Mouse (Mus musculus) megakaryocyte-erythroid progenitor cell, adult 5-6 weeks (primary cell): Measurements from ENCODE around the gene Med1. TPM values are rescaled to one million over a fixed set of nuclear protein-coding genes. Genes with fewer than 3 reads are reported as not detected.

Experiments
- ATAC-seq: replicated peaks from 2 replicates; pipeline ENCODE4 v1.8.0; 2016; ENCODE audit warnings: mild to moderate bottlenecking, inconsistent platforms; ENCODE audit not compliant: severe bottlenecking, poor library complexity, low FRiP score, low TSS enrichment
- total RNA-seq, 2 experiments: library from RNA; stranded (forward) in 1 of 2; stranded (reverse) in 1 of 2; fragments of 200-1000, 215-1000 nt in 1 of 2; fragments of >200 nt in 1 of 2; fragmentation: Nextera tagmentation in 1 of 2; gene quantifications; 2 replicates each; pipeline ENCODE4 v1.2.3; 2014 to 2017

Gene Med1
- total RNA-seq, 2 experiments from 2014 or later: 57.0 to 88.8 TPM

DNA sequence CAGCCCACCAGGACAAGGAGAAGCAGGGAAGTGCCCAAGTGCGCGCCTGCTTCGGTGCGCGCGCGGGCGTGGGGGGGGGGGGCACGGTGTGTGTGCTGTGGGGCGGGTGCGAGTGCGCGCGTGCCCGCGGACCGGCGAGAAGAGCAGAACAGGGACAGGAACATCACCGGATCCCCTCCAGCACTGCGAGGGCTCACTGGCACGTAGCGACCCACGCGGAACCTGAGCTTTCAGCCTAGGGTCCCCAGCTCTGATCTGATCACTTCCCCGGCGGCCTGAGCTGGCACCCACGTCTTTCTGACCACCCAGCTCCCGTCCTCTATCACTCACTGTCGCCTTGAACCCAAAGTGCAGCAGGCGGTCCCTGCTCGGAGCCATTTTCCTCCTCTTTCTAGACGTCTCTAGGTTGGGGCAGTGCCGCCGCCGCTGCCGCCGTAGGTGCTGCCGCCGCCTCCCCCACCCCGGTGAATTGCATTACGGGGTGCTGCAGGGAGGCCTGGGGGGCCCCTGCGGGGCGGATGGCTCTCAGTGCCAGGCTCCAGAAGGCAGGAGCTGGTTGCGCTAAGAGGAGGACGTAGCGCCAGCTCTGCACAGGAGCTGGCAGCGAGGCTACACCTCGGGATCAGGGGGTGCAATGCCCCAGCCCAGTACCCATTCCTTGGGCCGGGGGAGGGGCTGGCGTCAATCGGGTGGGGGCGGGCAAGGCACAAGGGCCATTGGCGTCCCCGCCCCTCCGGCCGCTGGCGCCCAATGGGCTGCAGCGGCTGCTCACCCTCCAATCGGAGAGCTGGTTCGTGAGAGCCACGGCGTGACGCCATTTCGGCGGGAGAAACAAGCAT, 43.1 kb downstream of the Med1 start, which contains the start of gene Fbxl20:
TSS of gene Fbxl20 (minus strand) at position 618 of the 839 bp plus-strand sequence.
- ATAC-seq: peak; percentile 90

DNA sequence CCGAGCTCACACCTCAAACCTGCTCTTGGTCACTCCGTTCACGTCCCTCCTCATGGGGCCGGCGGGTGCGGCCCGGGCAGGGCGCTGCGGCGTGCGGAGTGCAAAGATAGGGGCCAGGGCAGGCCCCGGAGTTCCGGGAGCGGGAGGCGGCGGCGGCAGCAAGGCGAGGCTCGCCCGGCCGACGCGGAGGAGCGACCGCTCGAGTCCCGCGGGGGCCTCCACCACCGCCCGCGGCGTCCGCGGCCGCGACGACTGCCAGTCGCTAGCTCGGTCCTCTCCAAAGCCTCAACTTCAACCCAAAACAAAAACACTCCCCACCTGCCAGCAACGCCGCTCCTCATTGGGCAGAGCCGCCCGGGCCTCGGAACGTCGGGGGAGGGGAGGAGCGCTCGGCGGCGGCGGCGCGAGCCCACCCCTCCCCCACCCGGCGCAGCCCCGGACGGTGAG, 43.8 kb downstream of the Med1 start:
- ATAC-seq: peak; percentile 62; the same call in 1 of the 2 replicates

DNA sequence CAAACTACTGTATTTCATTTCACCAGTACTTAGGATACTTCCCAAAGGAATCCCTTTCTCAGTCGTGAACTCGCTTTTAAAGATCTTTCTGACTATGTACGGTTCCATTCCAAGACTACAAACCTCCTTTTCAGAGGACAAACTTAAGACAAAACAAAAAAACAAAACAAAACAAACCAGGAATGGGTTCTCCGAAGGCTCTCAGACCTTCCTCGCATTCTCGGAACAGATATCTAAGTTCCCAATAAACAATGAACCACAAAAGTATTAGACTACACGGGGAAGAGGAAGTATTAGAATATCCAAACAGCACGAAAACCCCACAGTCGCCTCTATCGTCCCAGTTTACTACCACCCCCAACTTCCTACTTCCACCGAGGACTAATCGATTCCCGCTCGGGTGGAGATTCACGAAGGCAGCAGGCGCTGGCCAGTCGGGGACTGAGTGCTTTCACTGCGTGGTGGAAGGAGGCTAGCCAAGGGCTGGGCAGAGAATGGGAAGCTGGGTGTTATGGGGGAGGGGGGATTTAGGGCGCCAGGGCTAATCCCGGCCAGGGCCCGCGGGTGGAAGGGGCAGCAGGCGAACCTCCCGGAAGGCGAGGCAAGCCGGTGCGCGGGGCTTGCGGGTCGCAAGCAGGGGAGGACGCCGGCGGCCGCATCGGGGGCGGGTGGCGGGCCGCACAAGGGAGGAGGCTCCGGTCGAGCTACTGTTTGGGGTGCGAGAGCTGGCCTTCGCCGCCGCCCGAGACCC, 44.4 kb downstream of the Med1 start:
- peak; percentile 14; the same call in 1 of the 2 replicates for ATAC-seq

DNA sequence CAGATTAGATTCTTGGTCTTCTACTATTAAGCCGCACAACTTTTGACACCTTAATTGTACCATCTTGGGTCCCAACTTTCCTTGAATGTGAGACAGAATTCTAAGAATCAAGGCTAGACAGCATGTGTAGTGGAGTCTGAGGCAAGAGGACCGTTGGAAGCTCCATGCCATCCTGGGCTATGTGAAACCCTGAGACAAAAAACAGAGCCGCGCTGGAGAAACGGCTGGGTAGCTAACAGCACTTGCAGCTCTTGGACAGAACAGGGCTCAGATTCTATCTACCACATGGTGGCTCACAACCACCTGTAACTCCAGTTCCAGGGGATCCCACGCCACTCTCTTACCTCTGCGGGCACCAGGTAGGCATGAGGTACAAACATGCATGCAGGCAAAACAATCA, 47.2 kb downstream of the Med1 start:
- ATAC-seq: no peak

DNA sequence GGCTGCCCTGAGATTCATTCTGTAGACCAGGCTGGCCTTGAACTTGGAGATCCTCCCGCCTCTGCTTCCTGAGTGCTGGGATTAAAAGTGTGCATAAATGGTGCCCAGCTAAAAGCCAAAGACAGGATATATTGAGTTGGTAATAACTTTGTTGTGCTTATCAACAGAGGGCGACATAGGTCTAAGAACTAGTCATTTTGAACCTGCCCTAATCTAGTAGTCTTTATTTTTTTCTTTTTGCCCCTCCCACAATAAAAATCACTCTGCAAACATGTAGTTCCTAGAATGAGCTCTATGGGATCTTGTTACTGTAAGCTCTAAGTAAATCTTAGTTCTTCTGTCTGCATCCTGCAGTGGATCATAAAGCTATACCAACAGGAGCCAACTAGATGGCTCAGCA, 50.5 kb downstream of the Med1 start:
- no peak for ATAC-seq

DNA sequence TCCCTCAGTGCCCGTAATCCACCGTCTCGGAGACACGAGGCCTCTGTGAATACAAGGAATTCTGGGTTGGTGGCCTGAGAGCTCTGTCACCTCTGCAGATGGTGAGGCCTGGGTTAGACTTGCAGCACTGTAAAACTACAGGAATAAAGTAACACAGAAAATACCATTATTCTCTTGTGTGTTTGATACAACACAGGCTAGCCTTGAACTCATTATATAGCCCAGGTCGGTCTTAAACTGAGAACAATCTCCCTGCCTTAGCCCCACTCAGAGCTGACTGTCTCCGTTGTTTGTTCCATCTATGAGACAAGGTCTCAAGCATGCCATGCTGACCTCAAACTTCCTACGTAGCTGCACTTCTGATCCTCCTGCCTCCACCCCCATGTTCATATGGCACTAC, 54.2 kb downstream of the Med1 start:
- ATAC-seq: no peak

DNA sequence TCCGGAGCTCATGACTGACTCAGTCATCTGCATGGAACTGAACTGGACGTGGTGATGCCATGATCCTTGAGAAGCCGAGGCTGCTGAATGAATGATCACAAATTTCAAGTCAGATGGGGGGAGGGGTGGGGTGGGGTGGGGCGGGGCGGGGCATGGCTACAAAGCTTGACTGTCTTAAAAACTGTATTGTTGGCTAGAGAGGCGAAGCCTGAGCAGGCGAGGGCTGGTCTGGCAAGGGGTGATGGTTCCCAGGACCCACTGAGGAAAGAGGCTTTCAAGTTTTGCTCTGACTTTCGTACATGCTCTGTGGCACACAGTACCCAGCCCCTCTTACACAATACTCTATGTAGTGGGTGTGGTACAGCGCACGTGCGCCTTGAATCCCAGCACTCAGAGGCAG, 55.3 kb downstream of the Med1 start:
- ATAC-seq: no peak

DNA sequence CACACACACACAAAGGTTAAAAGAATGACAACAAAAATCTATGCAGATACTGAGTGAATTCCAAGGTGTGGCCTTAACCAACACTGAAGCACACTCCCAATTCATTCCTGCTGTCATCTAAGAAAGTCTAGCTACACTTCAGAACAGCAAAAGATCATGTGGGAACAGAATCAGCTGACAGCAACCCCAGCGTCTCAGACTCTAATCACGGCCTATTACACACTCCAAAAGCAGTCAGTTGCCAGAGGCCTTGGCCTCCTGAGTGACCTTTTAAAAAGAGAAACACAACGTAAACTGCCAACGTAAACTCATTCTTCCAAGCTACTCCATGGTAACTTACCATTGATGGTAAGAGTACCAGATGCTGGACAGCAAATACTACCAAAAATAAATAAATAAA, 58.1 kb downstream of the Med1 start:
- ATAC-seq: no peak

DNA sequence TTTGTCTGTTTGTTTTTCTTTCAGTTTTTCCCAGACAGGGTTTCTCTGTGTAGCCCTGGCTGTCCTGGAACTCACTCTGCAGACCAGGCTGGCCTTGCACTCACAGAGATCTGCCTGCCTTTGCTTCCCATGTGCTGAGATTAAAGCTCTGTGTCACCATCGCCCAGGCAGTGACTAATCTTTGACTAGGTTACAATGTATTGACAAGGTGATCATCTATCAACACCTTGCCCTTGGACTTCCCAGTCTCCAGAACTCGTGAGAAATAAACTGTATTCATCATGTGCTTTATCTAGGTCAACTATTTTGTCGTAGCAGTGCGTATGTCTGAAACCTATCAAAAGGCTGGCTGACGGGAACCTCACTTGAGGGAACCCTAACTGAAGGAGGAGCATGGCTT, 69.7 kb downstream of the Med1 start:
- no peak for ATAC-seq

DNA sequence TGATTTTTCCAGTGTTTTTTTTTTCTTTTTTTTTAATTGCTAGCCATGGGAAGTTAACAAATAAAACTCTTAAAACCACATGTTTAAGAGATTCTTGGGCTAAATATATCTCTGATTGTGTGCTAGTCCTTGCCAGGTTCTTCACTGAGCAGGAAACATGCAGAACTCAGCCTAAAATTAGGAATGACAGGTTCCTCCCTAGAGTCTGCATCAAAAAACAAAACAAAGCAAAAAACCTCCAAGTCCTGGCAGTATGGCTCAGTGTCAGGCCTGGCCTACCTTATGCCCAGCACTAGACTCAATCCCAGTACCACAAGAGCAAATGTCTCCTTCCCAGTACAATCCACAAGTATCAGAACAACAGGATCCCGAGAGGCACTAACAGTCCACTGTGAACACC, 78.7 kb downstream of the Med1 start:
- no peak for ATAC-seq

DNA sequence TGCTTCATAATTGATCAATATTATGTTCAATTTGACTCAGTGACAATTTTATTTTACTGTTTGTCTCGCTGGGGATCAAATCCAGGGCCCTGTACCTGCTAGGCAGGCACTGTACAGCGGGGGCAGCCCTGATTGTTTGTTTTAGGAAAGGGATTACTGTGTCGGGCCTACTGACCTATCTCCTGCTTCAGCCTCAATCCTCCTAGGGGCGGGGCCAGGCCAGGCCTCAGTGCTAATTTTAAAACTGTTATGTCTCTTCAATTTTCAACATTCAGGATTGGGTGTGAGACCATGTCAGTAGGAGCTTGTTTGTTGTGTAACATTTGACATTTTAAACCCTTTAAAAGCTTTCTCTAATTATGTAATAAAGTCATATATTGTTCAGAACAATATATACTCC, 79.6 kb downstream of the Med1 start:
- ATAC-seq: no peak

DNA sequence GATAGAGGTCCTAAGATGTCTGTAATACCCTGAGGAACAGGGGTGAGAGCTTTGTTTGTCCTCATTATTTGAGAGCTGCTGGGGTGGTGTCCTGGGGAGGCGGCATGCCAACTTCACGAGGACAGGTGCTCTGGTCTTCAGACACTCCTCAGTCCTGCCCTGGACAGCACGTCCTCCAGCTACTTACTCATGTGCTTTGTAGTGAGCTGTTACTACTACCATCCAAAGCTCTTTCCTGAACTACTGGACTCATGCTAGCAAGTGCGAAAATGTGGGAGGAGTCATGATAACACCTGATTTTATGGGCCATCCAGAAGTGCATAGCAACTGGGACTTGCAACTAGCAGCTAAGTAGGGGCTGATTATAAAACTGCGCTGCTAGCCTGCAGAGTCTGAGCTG, 83.4 kb downstream of the Med1 start:
- no peak for ATAC-seq

Other genes with a start within 250 kb of the Med1 start
- gene Plxdc1, start 206.8 kb downstream of the Med1 start, total RNA-seq (2014; fragmentation: Nextera tagmentation): 10.2 and 11.8 TPM in 2 replicates
- gene Plxdc1, start 206.8 kb downstream of the Med1 start, total RNA-seq (2017): 3.4 and 4.1 TPM in 2 replicates
- gene Arl5c, start 197.1 kb downstream of the Med1 start, total RNA-seq (2014; fragmentation: Nextera tagmentation): 2.4 and 9.8 TPM in 2 replicates
- 0.50 and 2.7 TPM in 2 replicates for gene Arl5c, start 197.1 kb downstream of the Med1 start, total RNA-seq (2017)
- gene Cacnb1, start 170.3 kb downstream of the Med1 start, total RNA-seq (2014; fragmentation: Nextera tagmentation): 0.40 and 0.98 TPM in 2 replicates
- 0.38 TPM in 1 of 2 replicates, not detected in the other for gene Cacnb1, start 170.3 kb downstream of the Med1 start, total RNA-seq (2017)
- gene Rpl19, start 166.6 kb downstream of the Med1 start, total RNA-seq (2014; fragmentation: Nextera tagmentation): 4,206 and 4,300 TPM in 2 replicates
- 1,746 and 2,000 TPM in 2 replicates for gene Rpl19, start 166.6 kb downstream of the Med1 start, total RNA-seq (2017)
- not detected in 2 replicates for gene Stac2, start 139.8 kb downstream of the Med1 start, total RNA-seq (2014; fragmentation: Nextera tagmentation)
- not detected in 2 replicates for gene Stac2, start 139.8 kb downstream of the Med1 start, total RNA-seq (2017)
- 14.3 and 15.9 TPM in 2 replicates for gene Fbxl20, start 42.9 kb downstream of the Med1 start, total RNA-seq (2014; fragmentation: Nextera tagmentation)
- 7.4 and 11.8 TPM in 2 replicates for gene Fbxl20, start 42.9 kb downstream of the Med1 start, total RNA-seq (2017)
- 73.2 and 76.6 TPM in 2 replicates for gene Cdk12, start 9.8 kb upstream of the Med1 start, total RNA-seq (2014; fragmentation: Nextera tagmentation)
- gene Cdk12, start 9.8 kb upstream of the Med1 start, total RNA-seq (2017): 56.8 and 65.8 TPM in 2 replicates
- not detected in 2 replicates for gene Neurod2, start 136.4 kb upstream of the Med1 start, total RNA-seq (2014; fragmentation: Nextera tagmentation)
- gene Neurod2, start 136.4 kb upstream of the Med1 start, total RNA-seq (2017): not detected in 2 replicates
- not detected in 2 replicates for gene Ppp1r1b, start 155.1 kb upstream of the Med1 start, total RNA-seq (2014; fragmentation: Nextera tagmentation)
- not detected in 2 replicates for gene Ppp1r1b, start 155.1 kb upstream of the Med1 start, total RNA-seq (2017)
- gene Stard3, start 165.1 kb upstream of the Med1 start, total RNA-seq (2014; fragmentation: Nextera tagmentation): 11.9 and 28.5 TPM in 2 replicates
- 10.6 and 18.2 TPM in 2 replicates for gene Stard3, start 165.1 kb upstream of the Med1 start, total RNA-seq (2017)
- gene Tcap, start 190.5 kb upstream of the Med1 start, total RNA-seq (2014; fragmentation: Nextera tagmentation): not detected in 2 replicates
- gene Tcap, start 190.5 kb upstream of the Med1 start, total RNA-seq (2017): not detected in 2 replicates
- not detected in 2 replicates for gene Pnmt, start 193.2 kb upstream of the Med1 start, total RNA-seq (2014; fragmentation: Nextera tagmentation)
- gene Pnmt, start 193.2 kb upstream of the Med1 start, total RNA-seq (2017): not detected in 2 replicates
- 6.4 and 10.6 TPM in 2 replicates for gene Pgap3, start 207.2 kb upstream of the Med1 start, total RNA-seq (2014; fragmentation: Nextera tagmentation)
- gene Pgap3, start 207.2 kb upstream of the Med1 start, total RNA-seq (2017): 1.6 and 5.4 TPM in 2 replicates
- gene Erbb2, start 219.2 kb upstream of the Med1 start, total RNA-seq (2014; fragmentation: Nextera tagmentation): not detected in 2 replicates
- gene Erbb2, start 219.2 kb upstream of the Med1 start, total RNA-seq (2017): not detected in 2 replicates
- 75.6 and 75.9 TPM in 2 replicates for gene Mien1, start 245.7 kb upstream of the Med1 start, total RNA-seq (2014; fragmentation: Nextera tagmentation)
- 15.7 and 32.3 TPM in 2 replicates for gene Mien1, start 245.7 kb upstream of the Med1 start, total RNA-seq (2017)